ENCODE assay signal across 8 mouse cellular contexts in genomic region chr11:20455865-20456648, GRCm38 (mm10).
A peak's percentile ranks its signal among the peaks of the same experiment; 100 is the strongest.
DNase-seq lines count a peak whose midpoint lies in the region; ATAC-seq and TF ChIP-seq lines count a peak whose summit lies in the region.

No protein-coding gene starts in this region.

- 17% methylated on average over 19 of the region's 19 CpGs for WGBS in kidney, adult 2 months
- WGBS in midbrain, embryonic 12.5 days: under 1% methylated on average over 19 of the region's 19 CpGs

- H3K36me3 ChIP-seq in kidney, adult 2 months (ENCODE audit: control insufficient read depth, insufficient read depth, low read length): no peaks in the 10 kb centered on the region
- H3K36me3 ChIP-seq in midbrain, embryonic 12.5 days: no peaks in the 10 kb centered on the region

- H3K27me3 ChIP-seq in kidney, adult 2 months (replicated peaks; ENCODE audit: control insufficient read depth, insufficient read depth, low read length): no peaks in the 10 kb centered on the region
- H3K27me3 ChIP-seq in midbrain, embryonic 12.5 days: peaks cover 25% of the 10 kb centered on the region

- no peaks in the 10 kb centered on the region for H3K9me3 ChIP-seq in midbrain, embryonic 12.5 days

- peak overlapping the region; percentile 52 for H3K4me3 ChIP-seq in embryonic fibroblast, embryonic 13.5 days (ENCODE audit: insufficient read depth, low read length)
- H3K4me3 ChIP-seq in kidney, adult 2 months (ENCODE audit: insufficient read depth, low read depth, low read length): peak overlapping the region; percentile 59
- peak overlapping the region; percentile 54 for H3K4me3 ChIP-seq in midbrain, embryonic 12.5 days

- TF ChIP-seq POLR2A in embryonic fibroblast, embryonic 13.5 days (IDR thresholded peaks at IDR 0.05; ENCODE audit: low read depth, low read length): peak; percentile 44; the same call in 1 of the 2 replicates
- TF ChIP-seq POLR2A in kidney, adult 2 months (IDR thresholded peaks at IDR 0.05; ENCODE audit: low read depth, low read length): no peak

- peak; percentile 88 for ATAC-seq in frontal cortex, adult (ENCODE audit: low TSS enrichment)
- peak; percentile 54; the same call in 1 of the 2 replicates for ATAC-seq in midbrain, embryonic 12.5 days (ENCODE audit: low FRiP score, low read depth)
- no peak for ATAC-seq in CD4-positive, CD25-positive, alpha-beta regulatory T cell, adult 4 months

- no peak for TF ChIP-seq CTCF in embryonic fibroblast, embryonic 13.5 days (IDR thresholded peaks at IDR 0.05; ENCODE audit: borderline replicate concordance, insufficient read depth, low read length)
- TF ChIP-seq CTCF in kidney, adult 2 months (conservative IDR thresholded peaks at IDR 0.05; ENCODE audit: insufficient read depth, insufficient read length, low read depth, low read length): no peak

- H3K27ac ChIP-seq in embryonic fibroblast, embryonic 13.5 days (ENCODE audit: insufficient read depth, low read length): no peak overlapping the region
- H3K27ac ChIP-seq in kidney, adult 2 months (ENCODE audit: insufficient read depth, low read depth, low read length): no peak overlapping the region
- H3K27ac ChIP-seq in midbrain, embryonic 12.5 days (replicated peaks): no peak overlapping the region

- H3K4me1 ChIP-seq in embryonic fibroblast, embryonic 13.5 days (ENCODE audit: control insufficient read depth, insufficient read depth, low read length): no peaks in the 10 kb centered on the region
- peaks cover 24% of the 10 kb centered on the region for H3K4me1 ChIP-seq in kidney, adult 2 months (ENCODE audit: control insufficient read depth, insufficient read depth, low read length)
- H3K4me1 ChIP-seq in midbrain, embryonic 12.5 days: 0 out of 2 replicates have a peak, but pooled peaks cover 2% of the 10 kb centered on the region

- H3K4me2 ChIP-seq in midbrain, embryonic 12.5 days (replicated peaks): peak overlapping the region; percentile 80

- H3K9ac ChIP-seq in midbrain, embryonic 12.5 days (replicated peaks): peak overlapping the region; percentile 54

- no peak for DNase-seq in frontal cortex, postnatal 14 days (ENCODE audit: low spot score in 2 of 2)
- DNase-seq in R1 (ENCODE audit: low read depth, low spot score): peak; percentile 65
- DNase-seq in kidney, adult 2 months: peak; percentile 69
- no peak for DNase-seq in urinary bladder, postnatal 14 days (ENCODE audit: low spot score)

Comparison
In these comparisons a context has a peak if more than half of its experiments do, and no peak if none do; other contexts are left out.
1. DNase-seq: peak in R1 (single experiment) and kidney, adult 2 months (single experiment); none in frontal cortex, postnatal 14 days (0 of 2) and urinary bladder, postnatal 14 days (single experiment).
2. Peak in every context shown above with its lines, with median percentiles within 50 percentile points of each other: H3K4me3 ChIP-seq.